Mouse (Mus musculus) stomach, embryonic 14.5 days (tissue): ENCODE measurements around the gene Olfr61. TPM values are rescaled to one million over a fixed set of nuclear protein-coding genes. Genes with fewer than 3 reads are reported as not detected.

Source experiments
- polyA plus RNA-seq: library from polyadenylated mRNA; unstranded; fragments of >200 nt; fragmentation: Nextera tagmentation; extraction: Ambion mirVana; gene quantifications from 2 replicates; pipeline ENCODE4 v1.2.1, GENCODE M21; 2014

The Olfr61 gene
- polyA plus RNA-seq, 1 experiment from 2014 or later, result not detected

Other genes starting within 250 kb of the Olfr61 start
- not detected in 2 replicates for gene Olfr531, start 226.1 kb upstream of the Olfr61 start, polyA plus RNA-seq
- gene Olfr532, start 207.3 kb upstream of the Olfr61 start, polyA plus RNA-seq, result not detected in 2 replicates
- not detected in 2 replicates for gene Olfr533, start 165.6 kb upstream of the Olfr61 start, polyA plus RNA-seq
- gene Olfr535, start 144.8 kb upstream of the Olfr61 start, polyA plus RNA-seq, result not detected in 2 replicates
- gene Olfr536, start 121.6 kb upstream of the Olfr61 start, polyA plus RNA-seq, result not detected in 2 replicates
- gene Olfr538, start 61.1 kb upstream of the Olfr61 start, polyA plus RNA-seq, result not detected in 2 replicates
- gene Olfr46, start 27.7 kb upstream of the Olfr61 start, polyA plus RNA-seq, result not detected in 2 replicates
- gene Olfr53, start 17.5 kb downstream of the Olfr61 start, polyA plus RNA-seq, result not detected in 2 replicates
- gene Olfr539, start 31.0 kb downstream of the Olfr61 start, polyA plus RNA-seq, result not detected in 2 replicates
- not detected in 2 replicates for gene Olfr45, start 53.0 kb downstream of the Olfr61 start, polyA plus RNA-seq
- gene Olfr541, start 68.3 kb downstream of the Olfr61 start, polyA plus RNA-seq, result not detected in 2 replicates
- gene Cyp2e1, start 134.8 kb downstream of the Olfr61 start, polyA plus RNA-seq, result not detected in 2 replicates
- 0.27 and 0.74 TPM in 2 replicates for gene Syce1, start 158.9 kb downstream of the Olfr61 start, polyA plus RNA-seq
- gene Zfp941, start 193.2 kb downstream of the Olfr61 start, polyA plus RNA-seq, result 2.7 and 3.0 TPM in 2 replicates
- gene Urah, start 206.0 kb downstream of the Olfr61 start, polyA plus RNA-seq, result 14.2 and 18.7 TPM in 2 replicates
- gene Scgb1c1, start 216.6 kb downstream of the Olfr61 start, polyA plus RNA-seq, result not detected in 2 replicates
- not detected in 2 replicates for gene Odf3, start 218.8 kb downstream of the Olfr61 start, polyA plus RNA-seq
- gene Gm45785, start 227.4 kb downstream of the Olfr61 start, polyA plus RNA-seq, result not detected in 2 replicates
- 65.7 and 72.8 TPM in 2 replicates for gene Ric8a, start 228.0 kb downstream of the Olfr61 start, polyA plus RNA-seq
- gene Bet1l, start 228.6 kb downstream of the Olfr61 start, polyA plus RNA-seq, result 48.7 and 55.3 TPM in 2 replicates